Mouse (Mus musculus) embryonic facial prominence, embryonic 15.5 days (tissue): ENCODE results near the gene Prrg2. TPM values are rescaled to one million over a fixed set of nuclear protein-coding genes. Genes with fewer than 3 reads are reported as not detected.

ENCODE experiments used
- ATAC-seq: fragments of 200-750 bp; cut with Nextera tagmentation; 2 replicates; pipeline ENCODE4 v1.8.0; 2017; ENCODE audit warnings: low read depth, moderate TSS enrichment; ENCODE audit not compliant: insufficient number of reproducible peaks, low FRiP score, low TSS enrichment
- H3K27ac ChIP-seq: fragments of 300-500 bp; sonication (generic); replicated peaks from 2 replicates; pipeline ENCODE4 v1.5.1; 2015; ENCODE audit warnings: mild to moderate bottlenecking, inconsistent platforms
- H3K27me3 ChIP-seq: fragments of 300-500 bp; sonication (generic); 2 replicates; pipeline ENCODE4 v1.6.1; 2015; ENCODE audit warnings: inconsistent platforms
- H3K36me3 ChIP-seq: fragments of 300-500 bp; sonication (generic); 2 replicates; pipeline ENCODE4 v1.6.1; 2015; ENCODE audit warnings: mild to moderate bottlenecking, inconsistent platforms
- H3K4me1 ChIP-seq: fragments of 300-500 bp; sonication (generic); 2 replicates; pipeline ENCODE4 v1.6.1; 2015; ENCODE audit warnings: inconsistent platforms
- H3K4me2 ChIP-seq: fragments of 300-500 bp; sonication (generic); replicated peaks from 2 replicates; pipeline ENCODE4 v1.6.1; 2015; ENCODE audit warnings: mild to moderate bottlenecking, inconsistent platforms
- H3K4me3 ChIP-seq: fragments of 300-500 bp; sonication (generic); replicated peaks from 2 replicates; pipeline ENCODE4 v1.5.1; 2015; ENCODE audit warnings: mild to moderate bottlenecking, inconsistent platforms
- H3K9ac ChIP-seq: fragments of 300-500 bp; sonication (generic); 2 replicates; pipeline ENCODE4 v1.6.1; 2015; ENCODE audit warnings: inconsistent platforms
- H3K9me3 ChIP-seq: fragments of 300-500 bp; sonication (generic); replicated peaks from 2 replicates; pipeline ENCODE4 v1.6.1; 2016; ENCODE audit warnings: inconsistent platforms
- WGBS: fragments of 180-500 bp; shearing (Covaris S2); methylation state at CpG from one replicate; pipeline ENCODE4 v1.1.7; 2015; 5-methylcytosine and 5-hydroxymethylcytosine counted together
- polyA plus RNA-seq: library from polyadenylated mRNA; unstranded; fragments of >200 nt; fragmentation: Nextera tagmentation; extraction: Ambion mirVana; gene quantifications from 2 replicates; pipeline ENCODE4 v1.2.1, GENCODE M21; 2015

Prrg2 gene
- polyA plus RNA-seq, 1 experiment from 2014 or later, result 26.9 TPM

- Histone ChIP-seq H3K27ac (peak within 1 kb of the TSS; percentile 99), H3K4me3 (peak within 1 kb of the TSS; percentile 85), H3K36me3 (peaks cover 26% of the 10 kb centered on the region), H3K9me3 (no peaks in the 10 kb centered on the region), H3K4me1 (peaks cover 43% of the 10 kb centered on the region), H3K27me3 (no peaks in the 10 kb centered on the region), H3K4me2 (peak within 1 kb of the TSS; percentile 87), H3K9ac (peak within 1 kb of the TSS; percentile 91)
- under 1% methylated on average over 63 of the region's 69 CpGs for WGBS
- peak; percentile 91 for ATAC-seq
Measured at GRCm38 (mm10) chr7:45015957-45016612, 46.4 kb downstream of the Prrg2 start, which contains the start of gene Scaf1. Gene Scaf1 (minus strand): TSS chr7:45016363.

GRCm38 (mm10) chr7:45015344-45015956, 47.0 kb downstream of the Prrg2 start:
- peak overlapping the region; percentile 60 for H3K4me2 ChIP-seq
- no peaks in the 10 kb centered on the region for H3K9me3 ChIP-seq
- H3K27me3 ChIP-seq, result no peaks in the 10 kb centered on the region
- no peak for ATAC-seq
- peak overlapping the region; percentile 91 for H3K9ac ChIP-seq
- peak overlapping the region; percentile 85 for H3K4me3 ChIP-seq
- peak overlapping the region; percentile 88 for H3K27ac ChIP-seq
- under 1% methylated on average over 20 of the region's 20 CpGs for WGBS
- H3K4me1 ChIP-seq, result peaks cover 43% of the 10 kb centered on the region
- H3K36me3 ChIP-seq, result peaks cover 31% of the 10 kb centered on the region

GRCm38 (mm10) chr7:45014096-45014451, 48.4 kb downstream of the Prrg2 start:
- WGBS, result 92% methylated on average over 3 of the region's 3 CpGs
- H3K36me3 ChIP-seq, result peaks cover 45% of the 10 kb centered on the region
- no peak overlapping the region for H3K4me2 ChIP-seq
- ATAC-seq, result no peak
- no peak overlapping the region; the same call in 1 of the 2 replicates for H3K4me3 ChIP-seq
- H3K27me3 ChIP-seq, result no peaks in the 10 kb centered on the region
- H3K9ac ChIP-seq, result peak overlapping the region; percentile 91; the same call in 1 of the 2 replicates
- peaks cover 37% of the 10 kb centered on the region for H3K4me1 ChIP-seq
- no peak overlapping the region for H3K27ac ChIP-seq
- no peaks in the 10 kb centered on the region for H3K9me3 ChIP-seq

- H3K4me1 ChIP-seq, result peaks cover 31% of the 10 kb centered on the region
- no peaks in the 10 kb centered on the region for H3K27me3 ChIP-seq
- no peak overlapping the region for H3K27ac ChIP-seq
- H3K4me2 ChIP-seq, result no peak overlapping the region
- no peak overlapping the region for H3K9ac ChIP-seq
- ATAC-seq, result no peak
- no peak overlapping the region for H3K4me3 ChIP-seq
- H3K36me3 ChIP-seq, result peaks cover 50% of the 10 kb centered on the region
- WGBS, result 93% methylated on average over 16 of the region's 16 CpGs
- no peaks in the 10 kb centered on the region for H3K9me3 ChIP-seq
Measured at GRCm38 (mm10) chr7:45013366-45014095, 48.9 kb downstream of the Prrg2 start.

- Histone ChIP-seq H3K27ac (no peak overlapping the region), H3K4me3 (no peak overlapping the region), H3K4me1 (peaks cover 24% of the 10 kb centered on the region), H3K4me2 (no peak overlapping the region), H3K9me3 (no peaks in the 10 kb centered on the region), H3K36me3 (peaks cover 57% of the 10 kb centered on the region), H3K9ac (no peak overlapping the region), H3K27me3 (no peaks in the 10 kb centered on the region)
- 82% methylated on average over 4 of the region's 4 CpGs for WGBS
- no peak for ATAC-seq
Measured at GRCm38 (mm10) chr7:45012824-45013223, 49.7 kb downstream of the Prrg2 start.

- Histone ChIP-seq H3K9me3 (no peaks in the 10 kb centered on the region), H3K4me2 (no peak overlapping the region), H3K9ac (no peak overlapping the region), H3K4me1 (peaks cover 21% of the 10 kb centered on the region), H3K36me3 (peaks cover 65% of the 10 kb centered on the region), H3K4me3 (no peak overlapping the region), H3K27me3 (no peaks in the 10 kb centered on the region), H3K27ac (no peak overlapping the region)
- ATAC-seq, result no peak
- 94% methylated on average over 6 of the region's 6 CpGs for WGBS
Measured at GRCm38 (mm10) chr7:45012011-45012410, 50.5 kb downstream of the Prrg2 start.

- peaks cover 96% of the 10 kb centered on the region for H3K36me3 ChIP-seq
- no peak overlapping the region for H3K4me2 ChIP-seq
- no peak for ATAC-seq
- no peak overlapping the region for H3K9ac ChIP-seq
- no peaks in the 10 kb centered on the region for H3K9me3 ChIP-seq
- WGBS, result 91% methylated on average over 19 of the region's 19 CpGs
- 0 out of 2 replicates have a peak, but pooled peaks cover under 1% of the 10 kb centered on the region for H3K4me1 ChIP-seq
- no peaks in the 10 kb centered on the region for H3K27me3 ChIP-seq
- no peak overlapping the region for H3K27ac ChIP-seq
- no peak overlapping the region for H3K4me3 ChIP-seq
Measured at GRCm38 (mm10) chr7:45008411-45008810, 54.1 kb downstream of the Prrg2 start.

- Histone ChIP-seq H3K4me2 (no peak overlapping the region), H3K36me3 (peaks cover 97% of the 10 kb centered on the region), H3K27me3 (no peaks in the 10 kb centered on the region), H3K4me1 (no peaks in the 10 kb centered on the region), H3K4me3 (no peak overlapping the region), H3K9ac (no peak overlapping the region), H3K9me3 (no peaks in the 10 kb centered on the region), H3K27ac (no peak overlapping the region)
- WGBS, result 94% methylated on average over 30 of the region's 30 CpGs
- ATAC-seq, result no peak
Measured at GRCm38 (mm10) chr7:45007846-45008245, 54.6 kb downstream of the Prrg2 start.

- Histone ChIP-seq H3K36me3 (peaks cover 97% of the 10 kb centered on the region), H3K4me1 (no peaks in the 10 kb centered on the region), H3K4me2 (no peak overlapping the region), H3K27me3 (no peaks in the 10 kb centered on the region), H3K9ac (no peak overlapping the region), H3K27ac (no peak overlapping the region), H3K4me3 (no peak overlapping the region), H3K9me3 (no peaks in the 10 kb centered on the region)
- WGBS, result 94% methylated on average over 29 of the region's 29 CpGs
- ATAC-seq, result no peak
Measured at GRCm38 (mm10) chr7:45007141-45007540, 55.3 kb downstream of the Prrg2 start.

GRCm38 (mm10) chr7:45006503-45006902, 56.0 kb downstream of the Prrg2 start:
- peaks cover 97% of the 10 kb centered on the region for H3K36me3 ChIP-seq
- H3K4me3 ChIP-seq, result no peak overlapping the region

GRCm38 (mm10) chr7:45005321-45005992, 57.0 kb downstream of the Prrg2 start:
- H3K4me2 ChIP-seq, result no peak overlapping the region
- peaks cover 98% of the 10 kb centered on the region for H3K36me3 ChIP-seq
- H3K4me1 ChIP-seq, result peaks cover 10% of the 10 kb centered on the region
- H3K9ac ChIP-seq, result no peak overlapping the region
- H3K27me3 ChIP-seq, result no peaks in the 10 kb centered on the region
- no peak overlapping the region for H3K4me3 ChIP-seq
- H3K9me3 ChIP-seq, result no peaks in the 10 kb centered on the region
- H3K27ac ChIP-seq, result no peak overlapping the region
- WGBS, result 89% methylated on average over 6 of the region's 6 CpGs
- ATAC-seq, result no peak

More at GRCm38 (mm10) chr7:45006503-45006902, 56.0 kb downstream of the Prrg2 start:
- Histone ChIP-seq H3K9me3 (no peaks in the 10 kb centered on the region), H3K9ac (no peak overlapping the region), H3K4me1 (peaks cover under 1% of the 10 kb centered on the region; the same call in 1 of the 2 replicates), H3K27ac (no peak overlapping the region), H3K4me2 (no peak overlapping the region), H3K27me3 (no peaks in the 10 kb centered on the region)
- ATAC-seq, result no peak
- WGBS, result 93% methylated on average over 12 of the region's 12 CpGs
